Mouse (Mus musculus) ES-E14 (cell line): ENCODE results near the gene Metrnl. TPM values are rescaled to one million over a fixed set of nuclear protein-coding genes. Genes with fewer than 3 reads are reported as not detected.

ENCODE experiments used
- DNase-seq: peaks from one replicate; pipeline ENCODE4 v3.0.0-alpha.2; 2013; ENCODE audit warnings: low read depth, low spot score
- H3K27ac ChIP-seq: 2 replicates; pipeline ENCODE4 v1.5.1; 2012; ENCODE audit warnings: low read depth, mild to moderate bottlenecking, low read length, moderate library complexity, mixed read lengths; ENCODE audit not compliant: poor library complexity, insufficient read depth, severe bottlenecking
- H3K36me3 ChIP-seq: 2 replicates; pipeline ENCODE4 v1.6.1; 2012; ENCODE audit warnings: mild to moderate bottlenecking, low read length, moderate library complexity, mixed read lengths; ENCODE audit not compliant: control insufficient read depth, poor library complexity, insufficient read depth, severe bottlenecking
- H3K4me1 ChIP-seq, 2 experiments: fragments of 150-350 bp in 1 of 2; sonication (generic) in 1 of 2; 2 replicates each; pipeline ENCODE4 v1.6.1; 2012; ENCODE audit warnings: low read length in 2 of 2, mild to moderate bottlenecking in 1 of 2, mixed read lengths in 1 of 2; ENCODE audit not compliant: control insufficient read depth in 2 of 2, insufficient read depth in 2 of 2, poor library complexity in 1 of 2
- H3K4me3 ChIP-seq, 2 experiments: fragments of 150-350 bp in 1 of 2; sonication (generic) in 1 of 2; 2 replicates each; pipeline ENCODE4 v1.5.1; 2012; ENCODE audit warnings: low read length in 2 of 2, low read depth in 1 of 2, mild to moderate bottlenecking in 1 of 2, mixed read lengths in 1 of 2; ENCODE audit not compliant: insufficient read depth in 1 of 2, poor library complexity in 1 of 2, severe bottlenecking in 1 of 2
- H3K9ac ChIP-seq: 2 replicates; pipeline ENCODE4 v1.6.1; 2012; ENCODE audit warnings: low read depth, mild to moderate bottlenecking, low read length, mixed read lengths; ENCODE audit not compliant: poor library complexity, insufficient read depth, severe bottlenecking
- H3K9me3 ChIP-seq: fragments of 150-350 bp; sonication (generic); 2 replicates; pipeline ENCODE4 v1.6.1; 2012; ENCODE audit warnings: low read depth, mild to moderate bottlenecking, low read length; ENCODE audit not compliant: control insufficient read depth, insufficient read depth
- CHD2 ChIP-seq: IDR thresholded peaks from 2 replicates; pipeline ENCODE4 v1.6.1; 2014; ENCODE audit warnings: mild to moderate bottlenecking, low read depth, low read length, inconsistent platforms
- HCFC1 ChIP-seq: IDR thresholded peaks from 2 replicates; pipeline ENCODE4 v1.6.1; 2012; ENCODE audit warnings: low read length, inconsistent platforms, borderline replicate concordance; ENCODE audit not compliant: insufficient read depth
- MAFK ChIP-seq: IDR thresholded peaks from 2 replicates; pipeline ENCODE4 v1.6.1; 2014; ENCODE audit warnings: mild to moderate bottlenecking, low read depth, low read length, inconsistent platforms; ENCODE audit not compliant: insufficient read depth
- ZC3H11A ChIP-seq: IDR thresholded peaks from 2 replicates; pipeline ENCODE4 v1.6.1; 2012; ENCODE audit warnings: low read depth, mild to moderate bottlenecking, inconsistent platforms, low read length, borderline replicate concordance
- ZNF384 ChIP-seq: IDR thresholded peaks from 2 replicates; pipeline ENCODE4 v1.6.1; 2012; ENCODE audit warnings: low read depth, low read length, inconsistent platforms
- in situ Hi-C, 2 experiments: fragments of 600-800 bp; cut with MboI; formaldehyde crosslinking; loops; one replicate each; pipeline ENCODE4 v1.15.1; 2025; ENCODE audit warnings: low sequenced_read_pairs in 2 of 2, inconsistent platforms in 1 of 2; ENCODE audit not compliant: unreplicated experiment in 2 of 2
- total RNA-seq: library from RNA; depleted of rRNA; stranded (reverse); fragments of 300-350 nt; gene quantifications from 2 replicates; pipeline ENCODE4 v1.2.3, GENCODE M21; 2012

The Metrnl gene
- total RNA-seq, 1 experiment, result 13.0 TPM

DNA sequence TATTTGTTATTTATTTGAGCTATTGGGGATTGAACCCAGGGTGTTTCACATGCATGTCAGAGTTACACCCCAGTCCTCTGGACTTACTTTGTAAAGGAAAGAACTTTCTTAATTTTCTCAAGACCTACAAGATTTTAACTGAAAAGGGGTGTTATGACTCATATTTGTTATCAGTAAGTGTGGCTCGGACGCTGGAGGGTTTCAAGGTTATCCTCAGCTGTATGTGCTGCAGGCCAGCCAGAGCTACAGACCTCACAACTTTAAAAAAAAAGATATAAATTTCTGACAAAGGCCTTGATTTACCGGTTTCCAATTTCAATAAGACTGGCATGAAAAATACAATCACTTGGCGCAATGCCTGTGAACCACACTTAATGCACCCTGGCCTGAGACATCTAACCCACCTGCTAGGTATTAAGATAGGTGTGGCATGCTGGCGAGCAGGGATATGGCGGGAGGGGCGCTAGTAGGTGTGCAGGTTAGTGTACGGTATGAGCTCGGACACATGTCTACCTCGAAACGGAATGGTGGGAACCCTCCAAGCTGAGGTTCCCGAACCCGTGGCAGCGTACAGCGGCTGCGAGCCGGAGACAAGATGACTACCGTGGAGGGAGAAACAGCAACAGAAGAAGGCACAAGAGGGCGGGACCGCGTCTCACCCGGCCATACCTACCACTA lies 28.9 kb upstream of the Metrnl start:
- Histone ChIP-seq H3K36me3 (peaks cover 3% of the 10 kb centered on the region; the same call in 1 of the 2 replicates), H3K9ac (peak overlapping the region; percentile 72), H3K4me1 (peaks cover 0 to 6% of the 10 kb centered on the region in 2 experiments; a peak in 2 of 4 replicates), H3K4me3 (peak overlapping the region; percentile 68 to 89), H3K9me3 (no peaks in the 10 kb centered on the region), H3K27ac (peak overlapping the region; percentile 20)
- TF ChIP-seq HCFC1 (no peak), ZC3H11A (no peak), ZNF384 (no peak), MAFK (no peak), CHD2 (no peak)
- no peak for DNase-seq
- in situ Hi-C loops, result no loop called here

DNA sequence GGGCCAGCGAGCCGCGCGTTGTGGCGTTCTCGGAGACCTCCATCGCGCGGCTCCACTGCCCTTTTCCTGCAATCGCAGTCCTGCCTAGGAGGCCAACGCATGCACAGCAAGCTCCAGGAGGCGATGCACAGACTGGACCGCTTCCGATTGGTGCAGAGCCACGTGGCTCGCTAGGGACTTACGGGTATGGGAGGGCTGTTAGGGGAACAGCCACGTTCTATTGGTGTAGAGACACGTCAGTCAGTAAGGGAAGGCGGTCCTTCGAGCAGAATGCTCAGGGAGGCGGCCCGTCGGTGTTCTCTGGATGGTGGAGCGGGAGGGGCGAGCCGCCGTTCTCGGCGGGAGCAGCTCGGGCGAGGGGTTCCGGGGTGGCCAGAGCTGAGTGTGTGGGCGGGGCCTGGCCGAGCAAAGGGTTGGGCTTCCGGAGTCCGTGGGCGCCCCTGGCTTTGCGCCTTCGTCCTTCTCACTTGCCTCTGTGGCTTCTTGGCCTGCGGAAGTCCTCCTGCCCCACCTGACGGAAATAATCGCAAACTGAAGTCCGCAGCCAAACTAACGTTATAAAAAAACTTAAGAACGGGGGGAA lies 28.3 kb upstream of the Metrnl start, which contains the start of gene B3gntl1:
Gene B3gntl1 (minus strand): TSS at position 164 of the 583 bp plus-strand sequence.
- H3K4me3 ChIP-seq, result peak within 1 kb of the TSS; percentile 68 to 89
- H3K36me3 ChIP-seq, result peaks cover 3% of the 10 kb centered on the region; the same call in 1 of the 2 replicates
- H3K9ac ChIP-seq, result peak within 1 kb of the TSS; percentile 72
- TF ChIP-seq HCFC1 (0 out of 2 replicates have a peak, but pooled peaks have one; percentile 8), CHD2 (peak; percentile 88), MAFK (no peak)
- H3K27ac ChIP-seq, result peak within 1 kb of the TSS; percentile 31
- DNase-seq, result peak; percentile 97
- in situ Hi-C loops, result no loop called here
- H3K9me3 ChIP-seq, result no peaks in the 10 kb centered on the region
- H3K4me1 ChIP-seq, result peaks cover 0 to 6% of the 10 kb centered on the region in 2 experiments; a peak in 2 of 4 replicates

DNA sequence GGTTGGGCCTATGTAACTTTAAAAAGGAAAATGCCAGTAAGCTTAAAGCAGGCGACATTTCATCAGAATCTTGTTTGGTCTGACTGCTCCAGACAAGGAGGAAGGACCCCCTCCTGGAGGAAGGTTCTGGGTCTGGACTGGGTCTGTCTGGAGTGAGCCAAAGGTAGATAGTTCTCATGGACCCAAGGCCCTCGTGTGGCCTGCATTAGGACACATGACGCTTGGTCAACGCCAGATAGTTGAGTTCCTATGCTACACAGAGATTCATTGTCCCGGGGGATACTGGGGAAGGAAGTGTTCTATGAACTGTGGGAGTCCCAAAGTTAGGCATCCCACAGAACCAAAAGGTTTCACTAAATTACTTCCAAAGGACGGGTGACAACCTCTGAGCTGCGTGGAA lies 27.7 kb upstream of the Metrnl start:
- H3K4me1 ChIP-seq, result peaks cover 0 to 6% of the 10 kb centered on the region in 2 experiments; a peak in 2 of 4 replicates
- in situ Hi-C loops, result no loop called here
- TF ChIP-seq ZNF384 (no peak), HCFC1 (no peak), MAFK (no peak), ZC3H11A (no peak), CHD2 (no peak)
- no peak for DNase-seq
- H3K4me3 ChIP-seq, result peak overlapping the region; percentile 35 to 89
- peak overlapping the region; percentile 31; the same call in 1 of the 2 replicates for H3K27ac ChIP-seq
- no peaks in the 10 kb centered on the region for H3K9me3 ChIP-seq
- peak overlapping the region; percentile 70 for H3K9ac ChIP-seq
- peaks cover 3% of the 10 kb centered on the region; the same call in 1 of the 2 replicates for H3K36me3 ChIP-seq

DNA sequence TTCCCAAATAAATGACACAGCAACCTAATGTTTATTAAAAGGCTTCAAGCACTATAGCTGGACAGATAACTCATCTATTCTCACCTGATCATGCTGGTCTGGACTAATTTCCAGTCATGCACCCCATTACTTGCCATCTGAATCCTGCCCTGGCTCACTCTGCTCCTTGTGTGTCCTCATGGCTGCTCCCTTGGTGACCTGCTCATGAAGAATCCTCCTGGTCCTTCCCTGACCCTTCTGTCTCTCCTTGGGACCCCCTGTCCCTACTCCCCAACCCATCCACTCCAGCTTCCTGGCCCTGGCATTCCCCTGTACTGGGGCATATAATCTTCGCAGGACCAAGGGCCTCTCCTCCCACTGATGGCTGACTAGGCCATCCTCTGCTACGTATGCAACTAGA lies 24.5 kb upstream of the Metrnl start:
- no peak overlapping the region for H3K27ac ChIP-seq
- H3K36me3 ChIP-seq, result no peaks in the 10 kb centered on the region
- DNase-seq, result no peak
- no peak overlapping the region for H3K4me3 ChIP-seq
- no peak overlapping the region for H3K9ac ChIP-seq
- no peak for TF ChIP-seq ZC3H11A
- peaks cover 0 to 6% of the 10 kb centered on the region in 2 experiments; a peak in 2 of 4 replicates for H3K4me1 ChIP-seq
- in situ Hi-C loops, result no loop called here
- no peaks in the 10 kb centered on the region for H3K9me3 ChIP-seq

DNA sequence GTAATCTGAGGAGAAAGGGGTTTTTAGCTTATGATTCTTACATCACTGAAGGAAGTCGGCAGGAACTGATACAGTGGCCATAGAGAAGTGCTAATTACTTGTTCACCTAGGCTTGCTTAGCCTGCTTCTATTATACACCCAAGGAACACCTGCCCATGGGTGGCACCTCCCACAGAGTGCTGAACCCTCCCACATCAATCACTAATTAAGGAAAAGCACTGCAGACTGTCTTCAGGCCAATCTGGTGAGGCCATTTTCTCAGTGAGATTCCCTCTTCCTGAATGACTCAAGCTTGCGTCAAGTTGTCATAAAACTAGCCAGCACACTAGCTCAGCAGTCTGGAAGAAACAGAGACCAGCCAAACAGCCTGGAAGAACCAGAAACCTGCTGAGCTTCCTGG lies 21.8 kb upstream of the Metrnl start:
- in situ Hi-C loops, result no loop called here
- H3K4me1 ChIP-seq, result no peaks in the 10 kb centered on the region
- TF ChIP-seq ZC3H11A (no peak), ZNF384 (no peak), HCFC1 (no peak), MAFK (no peak), CHD2 (no peak)
- H3K27ac ChIP-seq, result no peak overlapping the region
- no peaks in the 10 kb centered on the region for H3K36me3 ChIP-seq
- no peaks in the 10 kb centered on the region for H3K9me3 ChIP-seq
- no peak overlapping the region for H3K4me3 ChIP-seq
- DNase-seq, result no peak
- no peak overlapping the region for H3K9ac ChIP-seq
